Mouse (Mus musculus) liver, postnatal 0 days (tissue): ENCODE measurements around the gene Ntn5.

Experiments used
- CTCF ChIP-seq: sonication (generic); IDR thresholded peaks from 2 replicates; pipeline ENCODE4 v1.5.1; 2016; ENCODE audit warnings: antibody characterized with exemption, low read depth
- EP300 ChIP-seq: IDR thresholded peaks from 2 replicates; pipeline ENCODE4 v1.6.1; 2016; ENCODE audit warnings: antibody characterized with exemption, low read depth, mild to moderate bottlenecking

GRCm38 (mm10) chr7:45739162-45739763 is 55.4 kb downstream of the Ntn5 start:
- no peak for TF ChIP-seq EP300
- TF ChIP-seq CTCF, result peak; percentile 91
